14 mouse cellular contexts compared by ENCODE assay signal in the genomic region with DNA sequence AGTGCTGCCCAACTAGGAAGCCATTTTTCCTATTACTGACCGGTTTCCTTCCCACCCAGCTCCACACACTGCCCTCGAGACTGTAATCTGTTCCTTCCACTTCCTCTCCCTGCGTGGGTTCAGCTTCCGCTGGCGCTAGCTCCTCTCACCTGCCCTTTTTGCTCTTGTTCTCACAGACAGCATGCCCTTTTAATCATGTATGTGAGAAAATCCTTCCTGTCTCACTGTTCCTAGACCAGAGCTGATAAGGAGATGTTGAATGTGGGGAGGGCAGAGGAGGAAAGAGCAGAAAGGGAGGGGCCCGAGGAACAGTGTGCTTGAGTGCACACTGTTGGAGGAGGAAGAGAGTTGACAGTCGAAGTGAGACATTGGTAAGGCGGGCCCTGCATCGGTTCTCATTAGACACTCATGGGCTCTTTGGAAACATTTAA. TPM values are rescaled to one million over a fixed set of nuclear protein-coding genes. Genes with fewer than 3 reads are reported as not detected.
DNase-seq lines count a peak whose midpoint lies in the region; ATAC-seq and TF ChIP-seq lines count a peak whose summit lies in the region.
"Had no signal": no experiment of that assay in that cellular context is flagged by ENCODE, and none has a peak within 500 bp of the region (broad histone marks: within the 10 kb centered on the region; RNA-seq: fewer than 3 reads in every experiment).

A gene (minus strand): TSS at position 261 of the 431 bp plus-strand sequence.

- no peak within 1 kb of the TSS for H3K9ac ChIP-seq in lung, embryonic 15.5 days
- H3K9ac ChIP-seq in intestine, postnatal 0 days (ENCODE audit: low read depth, low read length): no peak within 1 kb of the TSS
- no peak within 1 kb of the TSS for H3K9ac ChIP-seq in forebrain, embryonic 15.5 days (replicated peaks)
- H3K9ac ChIP-seq: neural tube, embryonic 12.5 days had no signal

- no peaks in the 10 kb centered on the region for H3K9me3 ChIP-seq in lung, embryonic 15.5 days
- H3K9me3 ChIP-seq in intestine, postnatal 0 days (ENCODE audit: control insufficient read depth): no peaks in the 10 kb centered on the region
- no peaks in the 10 kb centered on the region for H3K9me3 ChIP-seq in forebrain, embryonic 15.5 days
- H3K9me3 ChIP-seq: neural tube, embryonic 12.5 days had no signal

- no peak for TF ChIP-seq CTCF in intestine, postnatal 0 days (IDR thresholded peaks at IDR 0.05; ENCODE audit: low read depth)
- TF ChIP-seq CTCF in small intestine, adult 2 months (IDR thresholded peaks at IDR 0.05; ENCODE audit: extremely low read depth, insufficient read length, insufficient replicate concordance, low read depth, low read length): no peak

- H3K4me3 ChIP-seq in lung, embryonic 15.5 days: no peak within 1 kb of the TSS
- no peak within 1 kb of the TSS for H3K4me3 ChIP-seq in intestine, postnatal 0 days (ENCODE audit: low read depth, low read length)
- peak within 1 kb of the TSS; percentile 7; the same call in 1 of the 2 replicates for H3K4me3 ChIP-seq in small intestine, adult 2 months (ENCODE audit: low read depth, low read length)
- no peak within 1 kb of the TSS for H3K4me3 ChIP-seq in forebrain, embryonic 15.5 days
- H3K4me3 ChIP-seq: neural tube, embryonic 12.5 days had no signal

- H3K36me3 ChIP-seq in lung, embryonic 15.5 days: no peaks in the 10 kb centered on the region
- no peaks in the 10 kb centered on the region for H3K36me3 ChIP-seq in intestine, postnatal 0 days (ENCODE audit: control insufficient read depth, insufficient read depth)
- H3K36me3 ChIP-seq in small intestine, adult 2 months (ENCODE audit: control insufficient read depth, insufficient read depth, low read length): no peaks in the 10 kb centered on the region
- no peaks in the 10 kb centered on the region for H3K36me3 ChIP-seq in forebrain, embryonic 15.5 days
- H3K36me3 ChIP-seq: neural tube, embryonic 12.5 days had no signal

- no peaks in the 10 kb centered on the region for H3K27me3 ChIP-seq in lung, embryonic 15.5 days
- no peaks in the 10 kb centered on the region for H3K27me3 ChIP-seq in intestine, postnatal 0 days (replicated peaks; ENCODE audit: control insufficient read depth, insufficient read depth, low read length)
- no peaks in the 10 kb centered on the region for H3K27me3 ChIP-seq in small intestine, adult 2 months (ENCODE audit: control insufficient read depth, insufficient read depth, low read length)
- H3K27me3 ChIP-seq in forebrain, embryonic 15.5 days: no peaks in the 10 kb centered on the region
- H3K27me3 ChIP-seq: neural tube, embryonic 12.5 days had no signal

- no peak for ATAC-seq in lung, embryonic 15.5 days (ENCODE audit: borderline replicate concordance, extremely low read depth, low FRiP score, low TSS enrichment)
- peak; percentile 52; the same call in 1 of the 2 replicates for ATAC-seq in intestine, postnatal 0 days
- ATAC-seq in forebrain, embryonic 15.5 days (replicated peaks): no peak

- no peak for DNase-seq in lung, postnatal 4 days
- DNase-seq in T-cell, adult 2 months (ENCODE audit: low spot score): peak; percentile 4
- no peak for DNase-seq in frontal cortex, postnatal 14 days (ENCODE audit: low spot score in 2 of 2)
- DNase-seq: adrenal gland, postnatal 36 days; cerebellum, postnatal 25 days; gastrocnemius, postnatal 10 days; kidney, adult 2 months; thymus, postnatal 36 days had no signal

- TF ChIP-seq POLR2A in small intestine, adult 2 months (IDR thresholded peaks at IDR 0.05; ENCODE audit: low read depth, low read length): no peak

- peaks cover 4% of the 10 kb centered on the region; the same call in 1 of the 2 replicates for H3K4me1 ChIP-seq in lung, embryonic 15.5 days
- no peaks in the 10 kb centered on the region for H3K4me1 ChIP-seq in intestine, postnatal 0 days (replicated peaks; ENCODE audit: control insufficient read depth, insufficient read depth, low read length)
- H3K4me1 ChIP-seq in small intestine, adult 2 months (ENCODE audit: control insufficient read depth, insufficient read depth, insufficient read length, low read length): no peaks in the 10 kb centered on the region
- H3K4me1 ChIP-seq in forebrain, embryonic 15.5 days: peaks cover 11% of the 10 kb centered on the region
- H3K4me1 ChIP-seq: neural tube, embryonic 12.5 days had no signal

- no peak within 1 kb of the TSS for H3K27ac ChIP-seq in lung, embryonic 15.5 days
- no peak within 1 kb of the TSS for H3K27ac ChIP-seq in intestine, postnatal 0 days (ENCODE audit: low read depth, low read length)
- H3K27ac ChIP-seq in small intestine, adult 2 months (ENCODE audit: insufficient read depth, low read depth, low read length): no peak within 1 kb of the TSS
- no peak within 1 kb of the TSS for H3K27ac ChIP-seq in forebrain, embryonic 15.5 days (replicated peaks)
- H3K27ac ChIP-seq: macrophage; neural tube, embryonic 12.5 days had no signal

- 0 out of 2 replicates have a peak within 1 kb of the TSS, but pooled peaks have one; percentile 13 for H3K4me2 ChIP-seq in lung, embryonic 15.5 days
- peak within 1 kb of the TSS; percentile 39 for H3K4me2 ChIP-seq in intestine, postnatal 0 days (replicated peaks; ENCODE audit: low read depth)
- H3K4me2 ChIP-seq in forebrain, embryonic 15.5 days (replicated peaks): no peak within 1 kb of the TSS
- H3K4me2 ChIP-seq: neural tube, embryonic 12.5 days had no signal

- 35% methylated on average over 9 of the region's 9 CpGs for WGBS in lung, embryonic 15.5 days
- whole genome bisulfite sequencing in intestine, postnatal 0 days: 33% methylated on average over 9 of the region's 9 CpGs
- 10% methylated on average over 9 of the region's 9 CpGs for WGBS in small intestine, adult 2 months
- 72% methylated on average over 9 of the region's 9 CpGs for WGBS in forebrain, embryonic 15.5 days

RNA-seq across cellular contexts. Expression of the gene that starts here (rescaled TPM):
- polyA plus RNA-seq in lung, embryonic 15.5 days (2015; fragmentation: Nextera tagmentation; extraction: Ambion mirVana): not detected in 2 replicates
- 0.51 and 0.90 TPM in 2 replicates for polyA plus RNA-seq in intestine, postnatal 0 days (2015; fragmentation: Nextera tagmentation; extraction: Ambion mirVana)
- polyA plus RNA-seq in small intestine, adult 2 months (2012; rRNA removed): not detected in 2 replicates
- not detected in 2 replicates for polyA plus RNA-seq in forebrain, embryonic 15.5 days (2015; fragmentation: Nextera tagmentation; extraction: Ambion mirVana)
- polyA plus RNA-seq: kidney, adult 2 months; macrophage; neural tube, embryonic 12.5 days had no signal

Comparison
In these comparisons a context has a peak if more than half of its experiments do, and no peak if none do; other contexts are left out.
1. Peak in ATAC-seq and H3K4me2 ChIP-seq in intestine, postnatal 0 days; RNA of the gene not detected or under 1 TPM.